Mouse (Mus musculus) liver, embryonic 11.5 days (tissue): ENCODE data around the gene Galnt10. TPM values are rescaled to one million over a fixed set of nuclear protein-coding genes. Genes with fewer than 3 reads are reported as not detected.

ENCODE experiments used
- ATAC-seq: fragments of 200-750 bp; cut with Nextera tagmentation; replicated peaks from 2 replicates; pipeline ENCODE4 v1.8.0; 2017; ENCODE audit warnings: moderate number of reproducible peaks, mild to moderate bottlenecking, moderate TSS enrichment, moderate library complexity; ENCODE audit not compliant: low FRiP score
- DNase-seq: peaks from one replicate; pipeline ENCODE4 v3.0.0-alpha.2; 2017; ENCODE audit warnings: low spot score
- H3K27ac ChIP-seq: fragments of 300-500 bp; sonication (generic); 2 replicates; pipeline ENCODE4 v1.5.1; 2014; ENCODE audit warnings: mild to moderate bottlenecking, low read depth, low read length, control low read depth
- H3K27me3 ChIP-seq: fragments of 300-500 bp; sonication (generic); replicated peaks from 2 replicates; pipeline ENCODE4 v1.6.1; 2014; ENCODE audit warnings: low read length, mixed read lengths; ENCODE audit not compliant: control insufficient read depth, insufficient read depth
- H3K36me3 ChIP-seq: fragments of 300-500 bp; sonication (generic); 2 replicates; pipeline ENCODE4 v1.6.1; 2014; ENCODE audit warnings: mild to moderate bottlenecking, low read length, moderate library complexity, mixed read lengths; ENCODE audit not compliant: control insufficient read depth, insufficient read depth
- H3K4me1 ChIP-seq: fragments of 300-500 bp; sonication (generic); replicated peaks from 2 replicates; pipeline ENCODE4 v1.6.1; 2014; ENCODE audit warnings: low read length, mixed read lengths; ENCODE audit not compliant: control insufficient read depth, insufficient read depth
- H3K4me2 ChIP-seq: fragments of 300-500 bp; sonication (generic); 2 replicates; pipeline ENCODE4 v1.6.1; 2014; ENCODE audit warnings: mild to moderate bottlenecking, control low read depth, moderate library complexity
- H3K4me3 ChIP-seq: fragments of 300-500 bp; sonication (generic); 2 replicates; pipeline ENCODE4 v1.5.1; 2014; ENCODE audit warnings: low read depth, low read length, control low read depth
- H3K9ac ChIP-seq: fragments of 300-500 bp; sonication (generic); 2 replicates; pipeline ENCODE4 v1.6.1; 2014; ENCODE audit warnings: low read depth, low read length, control low read depth
- H3K9me3 ChIP-seq: fragments of 300-500 bp; sonication (generic); 2 replicates; pipeline ENCODE4 v1.6.1; 2016; ENCODE audit warnings: low read length, inconsistent platforms, mixed read lengths; ENCODE audit not compliant: control insufficient read depth
- WGBS: fragments of 180-500 bp; shearing (Covaris S2); extraction: QIAGEN DNeasy Blood & Tissue Kit; methylation state at CpG from one replicate; pipeline ENCODE4 v1.1.7; 2014; 5-methylcytosine and 5-hydroxymethylcytosine counted together
- polyA plus RNA-seq: library from polyadenylated mRNA; unstranded; fragments of >200 nt; fragmentation: Nextera tagmentation; extraction: Ambion mirVana; gene quantifications from 2 replicates; pipeline ENCODE4 v1.2.1, GENCODE M21; 2014

The Galnt10 gene
- polyA plus RNA-seq, 1 experiment from 2014 or later = 17.5 TPM

GRCm38 (mm10) chr11:57725926-57726325 lies 80.7 kb downstream of the Galnt10 start:
- Histone ChIP-seq H3K27ac (no peak overlapping the region), H3K4me3 (no peak overlapping the region), H3K9ac (no peak overlapping the region), H3K4me1 (no peaks in the 10 kb centered on the region), H3K36me3 (peaks cover 2% of the 10 kb centered on the region; the same call in 1 of the 2 replicates), H3K4me2 (no peak overlapping the region), H3K9me3 (no peaks in the 10 kb centered on the region), H3K27me3 (no peaks in the 10 kb centered on the region)
- 69% methylated on average over 4 of the region's 4 CpGs for WGBS
- no peak for ATAC-seq
- no peak for DNase-seq

GRCm38 (mm10) chr11:57727303-57727969 lies 82.2 kb downstream of the Galnt10 start:
- Histone ChIP-seq H3K9ac (no peak overlapping the region), H3K4me3 (no peak overlapping the region), H3K36me3 (peaks cover 2% of the 10 kb centered on the region; the same call in 1 of the 2 replicates), H3K4me1 (no peaks in the 10 kb centered on the region), H3K27me3 (no peaks in the 10 kb centered on the region), H3K27ac (no peak overlapping the region), H3K4me2 (no peak overlapping the region), H3K9me3 (no peaks in the 10 kb centered on the region)
- DNase-seq (no peak), ATAC-seq (no peak)
- 79% methylated on average over 9 of the region's 9 CpGs for WGBS

GRCm38 (mm10) chr11:57732410-57733281 lies 87.4 kb downstream of the Galnt10 start:
- no peak for ATAC-seq
- 75% methylated on average over 10 of the region's 10 CpGs for WGBS
- no peaks in the 10 kb centered on the region for H3K27me3 ChIP-seq

GRCm38 (mm10) chr11:57747294-57748080 lies 102.2 kb downstream of the Galnt10 start:
- WGBS = 78% methylated on average over 19 of the region's 19 CpGs
- DNase-seq (no peak), ATAC-seq (0 out of 2 replicates have a peak, but pooled peaks have one; percentile 7)
- Histone ChIP-seq H3K4me2 (no peak overlapping the region), H3K4me1 (no peaks in the 10 kb centered on the region), H3K27ac (no peak overlapping the region), H3K4me3 (no peak overlapping the region), H3K27me3 (no peaks in the 10 kb centered on the region), H3K9ac (no peak overlapping the region), H3K9me3 (no peaks in the 10 kb centered on the region), H3K36me3 (peaks cover 2% of the 10 kb centered on the region; the same call in 1 of the 2 replicates)

More at GRCm38 (mm10) chr11:57732410-57733281, 87.4 kb downstream of the Galnt10 start:
- Histone ChIP-seq H3K4me1 (no peaks in the 10 kb centered on the region; the same call in 1 of the 2 replicates), H3K9me3 (no peaks in the 10 kb centered on the region), H3K27ac (no peak overlapping the region), H3K36me3 (no peaks in the 10 kb centered on the region), H3K9ac (no peak overlapping the region), H3K4me3 (no peak overlapping the region), H3K4me2 (no peak overlapping the region)
- no peak for DNase-seq

- Histone ChIP-seq H3K4me1 (no peaks in the 10 kb centered on the region), H3K9me3 (no peaks in the 10 kb centered on the region), H3K4me3 (no peak overlapping the region), H3K36me3 (no peaks in the 10 kb centered on the region), H3K4me2 (no peak overlapping the region), H3K27me3 (no peaks in the 10 kb centered on the region), H3K27ac (no peak overlapping the region), H3K9ac (no peak overlapping the region)
- WGBS = 75% methylated on average over 14 of the region's 14 CpGs
- DNase-seq = no peak
- ATAC-seq = no peak
These were observed 108.4 kb downstream of the Galnt10 start for GRCm38 (mm10) chr11:57753538-57754203.

DNA sequence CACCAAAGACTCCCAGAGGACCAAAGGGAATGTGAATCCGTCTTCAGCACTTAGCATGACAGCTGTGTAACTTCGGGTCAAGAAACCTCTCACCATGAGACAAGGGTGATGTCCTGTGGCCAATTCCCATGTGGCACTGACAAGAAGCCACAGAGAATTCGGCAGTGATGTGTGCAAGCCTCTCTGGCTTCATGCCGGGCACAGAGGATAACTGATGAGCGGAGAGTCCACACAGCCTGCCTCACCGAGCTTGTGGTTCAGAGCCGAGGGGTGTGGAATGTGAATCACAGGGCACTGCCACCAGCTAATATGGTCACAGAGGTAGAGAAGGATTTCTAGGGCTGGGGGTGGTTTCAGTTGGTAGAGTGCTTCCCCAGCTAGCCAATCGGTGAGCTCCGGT lies 113.4 kb downstream of the Galnt10 start:
- H3K36me3 ChIP-seq = 0 out of 2 replicates have a peak, but pooled peaks cover 3% of the 10 kb centered on the region
- H3K4me3 ChIP-seq = no peak overlapping the region
- DNase-seq (no peak), ATAC-seq (no peak)
- H3K9ac ChIP-seq = no peak overlapping the region
- WGBS = 83% methylated on average over 9 of the region's 9 CpGs
- H3K9me3 ChIP-seq = 0 out of 2 replicates have a peak, but pooled peaks cover 2% of the 10 kb centered on the region
- H3K4me2 ChIP-seq = no peak overlapping the region
- H3K27me3 ChIP-seq = no peaks in the 10 kb centered on the region
- no peak overlapping the region for H3K27ac ChIP-seq
- 0 out of 2 replicates have a peak, but pooled peaks cover 2% of the 10 kb centered on the region for H3K4me1 ChIP-seq

GRCm38 (mm10) chr11:57760509-57761058 lies 115.3 kb downstream of the Galnt10 start:
- ATAC-seq (no peak), DNase-seq (no peak)
- no peak overlapping the region for H3K4me3 ChIP-seq
- no peak overlapping the region for H3K27ac ChIP-seq
- 31% methylated on average over 14 of the region's 14 CpGs for WGBS
- no peaks in the 10 kb centered on the region for H3K27me3 ChIP-seq
- 0 out of 2 replicates have a peak, but pooled peaks cover 2% of the 10 kb centered on the region for H3K4me1 ChIP-seq
- H3K36me3 ChIP-seq = 0 out of 2 replicates have a peak, but pooled peaks cover 3% of the 10 kb centered on the region
- H3K9ac ChIP-seq = no peak overlapping the region
- 0 out of 2 replicates have a peak, but pooled peaks cover 2% of the 10 kb centered on the region for H3K9me3 ChIP-seq
- H3K4me2 ChIP-seq = no peak overlapping the region
